Mouse (Mus musculus) mouse embryonic stem cell (cell line): Measurements from ENCODE around the gene Etl4.

Source experiments
- in situ Hi-C, 2 experiments: fragments of 300-500 bp; cut with MboI; formaldehyde crosslinking; loops; 1 replicate in 1 of 2; 3 replicates in 1 of 2; pipeline ENCODE4 v1.14.3; 2019 to 2020; ENCODE audit warnings: low sequenced_read_pairs in 2 of 2, low pct_unique_long_range_greater_than_20kb in 1 of 2, mixed read lengths in 1 of 2; ENCODE audit not compliant: unreplicated experiment in 1 of 2

Etl4 gene

GRCm38 (mm10) chr2:20813986-20814385 lies 904.4 kb downstream of the Etl4 start:
- in situ Hi-C loops: no loop called here

GRCm38 (mm10) chr2:20818226-20818625 lies 908.6 kb downstream of the Etl4 start:
- in situ Hi-C loops: no loop called here

DNA sequence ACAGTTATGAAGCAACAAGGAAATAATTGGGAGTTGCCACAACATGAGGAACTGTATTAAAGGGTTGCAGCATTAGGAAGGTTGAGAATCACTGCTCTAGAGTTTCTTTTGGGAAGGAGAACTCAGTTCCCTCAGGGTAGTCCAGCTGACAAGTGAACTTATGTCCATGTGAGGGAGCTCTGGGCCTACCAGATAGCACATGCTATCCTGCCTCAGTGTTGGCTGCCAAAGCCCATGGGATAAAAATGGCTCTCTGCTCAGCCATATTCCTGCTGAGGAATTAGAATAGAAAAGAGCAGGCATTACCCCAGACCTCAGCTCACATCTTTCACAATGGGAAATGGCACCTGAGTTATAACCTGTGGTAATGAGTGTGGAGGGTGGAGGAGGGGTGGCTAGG lies 916.7 kb downstream of the Etl4 start:
- in situ Hi-C loops: no loop called here

DNA sequence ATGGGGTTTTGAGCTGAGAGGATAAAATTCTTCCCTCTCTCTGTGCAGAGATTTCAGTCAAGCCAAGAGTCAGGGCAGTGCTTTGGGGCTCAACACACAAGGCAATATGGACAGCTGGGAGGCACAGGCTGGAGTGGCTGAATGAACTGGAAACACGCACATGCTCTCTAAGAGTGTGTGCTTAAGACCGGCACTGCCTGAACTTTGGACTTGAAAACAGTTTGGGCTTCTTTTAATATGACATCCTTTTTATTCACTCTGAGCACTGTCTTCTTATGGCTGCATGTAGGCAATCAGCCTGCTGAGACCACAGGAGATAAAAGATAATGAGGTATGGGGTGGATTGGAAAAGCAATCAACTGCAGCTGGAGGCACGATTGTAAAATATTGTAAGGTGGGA lies 921.3 kb downstream of the Etl4 start:
- in situ Hi-C loops: no loop called here

GRCm38 (mm10) chr2:20831608-20832406 lies 922.2 kb downstream of the Etl4 start:
- in situ Hi-C loops: no loop called here

DNA sequence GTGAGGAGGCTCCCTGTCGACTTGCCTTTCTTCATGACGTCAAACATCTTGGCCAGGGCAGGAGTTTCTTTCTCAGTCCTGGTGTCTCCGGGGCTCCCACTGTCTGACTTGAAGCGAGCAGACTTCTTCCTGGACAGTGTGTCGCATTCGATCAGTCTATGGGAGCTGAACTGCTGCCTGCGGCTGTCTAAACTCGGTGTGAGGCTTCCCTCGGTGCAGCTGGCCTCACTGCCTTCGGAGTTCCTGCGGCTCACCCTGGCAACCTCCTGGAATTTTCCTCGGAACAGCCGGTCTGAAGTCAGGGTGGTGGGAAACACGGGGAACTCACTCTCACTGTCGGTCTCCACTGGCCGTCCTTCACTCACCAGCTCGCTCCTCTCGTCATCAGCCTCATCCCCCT lies 939.8 kb downstream of the Etl4 start:
- in situ Hi-C loops: no loop called here
